Mouse (Mus musculus) liver, postnatal 0 days (tissue): ENCODE measurements around the gene Efna1. TPM values are rescaled to one million over a fixed set of nuclear protein-coding genes. Genes with fewer than 3 reads are reported as not detected.

Source experiments
- ATAC-seq: fragments of 200-750 bp; cut with Nextera tagmentation; 2 replicates; pipeline ENCODE4 v1.8.0; 2017; ENCODE audit warnings: mild to moderate bottlenecking, moderate library complexity
- DNase-seq: peaks from one replicate; pipeline ENCODE4 v3.0.0-alpha.2; 2016
- H3K27ac ChIP-seq: fragments of 300-500 bp; sonication (generic); 2 replicates; pipeline ENCODE4 v1.5.1; 2014; ENCODE audit warnings: antibody characterized with exemption, moderate library complexity, mild to moderate bottlenecking, low read depth
- H3K27me3 ChIP-seq: fragments of 300-500 bp; sonication (generic); 2 replicates; pipeline ENCODE4 v1.6.1; 2014; ENCODE audit warnings: low read length, control low read depth, mixed read lengths; ENCODE audit not compliant: insufficient read depth
- H3K36me3 ChIP-seq: fragments of 300-500 bp; sonication (generic); replicated peaks from 2 replicates; pipeline ENCODE4 v1.6.1; 2014; ENCODE audit warnings: mild to moderate bottlenecking, control low read depth, low read length, moderate library complexity, mixed read lengths; ENCODE audit not compliant: insufficient read depth
- H3K4me1 ChIP-seq: fragments of 300-500 bp; sonication (generic); 2 replicates; pipeline ENCODE4 v1.6.1; 2014; ENCODE audit warnings: antibody characterized with exemption, mild to moderate bottlenecking, control low read depth; ENCODE audit not compliant: insufficient read depth
- H3K4me2 ChIP-seq: fragments of 300-500 bp; sonication (generic); 2 replicates; pipeline ENCODE4 v1.6.1; 2014; ENCODE audit warnings: low read depth, mild to moderate bottlenecking, low read length, moderate library complexity, mixed read lengths
- H3K4me3 ChIP-seq: fragments of 300-500 bp; sonication (generic); 2 replicates; pipeline ENCODE4 v1.5.1; 2014; ENCODE audit warnings: low read depth, low read length
- H3K9ac ChIP-seq: fragments of 300-500 bp; sonication (generic); replicated peaks from 2 replicates; pipeline ENCODE4 v1.6.1; 2014; ENCODE audit warnings: mild to moderate bottlenecking, moderate library complexity
- H3K9me3 ChIP-seq: fragments of 300-500 bp; sonication (generic); 2 replicates; pipeline ENCODE4 v1.6.1; 2016; ENCODE audit warnings: mild to moderate bottlenecking, control low read depth, low read length, mixed read lengths
- CTCF ChIP-seq: sonication (generic); IDR thresholded peaks from 2 replicates; pipeline ENCODE4 v1.5.1; 2016; ENCODE audit warnings: antibody characterized with exemption, low read depth
- EP300 ChIP-seq: IDR thresholded peaks from 2 replicates; pipeline ENCODE4 v1.6.1; 2016; ENCODE audit warnings: antibody characterized with exemption, low read depth, mild to moderate bottlenecking
- WGBS: fragments of 180-500 bp; shearing (Covaris S2); extraction: QIAGEN DNeasy Blood & Tissue Kit; methylation state at CpG from one replicate; pipeline ENCODE4 v1.1.7; 2014; ENCODE audit not compliant: insufficient replicate concordance; 5-methylcytosine and 5-hydroxymethylcytosine counted together
- polyA plus RNA-seq: library from polyadenylated mRNA; unstranded; fragments of >200 nt; fragmentation: Nextera tagmentation; extraction: Ambion mirVana; gene quantifications from 2 replicates; pipeline ENCODE4 v1.2.1, GENCODE M21; 2015

Efna1 gene
- polyA plus RNA-seq, 1 experiment from 2014 or later, result 27.8 TPM

- TF ChIP-seq CTCF (no peak), EP300 (no peak)
- H3K27me3 ChIP-seq, result no peaks in the 10 kb centered on the region
- DNase-seq (no peak), ATAC-seq (no peak)
- WGBS, result 72% methylated on average over 5 of the region's 5 CpGs
- H3K36me3 ChIP-seq, result no peaks in the 10 kb centered on the region
- H3K4me3 ChIP-seq, result no peak overlapping the region
- peaks cover 10% of the 10 kb centered on the region; the same call in 1 of the 2 replicates for H3K4me1 ChIP-seq
- H3K27ac ChIP-seq, result peak overlapping the region; percentile 93
- no peak overlapping the region for H3K4me2 ChIP-seq
- H3K9me3 ChIP-seq, result no peaks in the 10 kb centered on the region
- no peak overlapping the region for H3K9ac ChIP-seq
Measured at GRCm38 (mm10) chr3:89292303-89292702, 11.4 kb upstream of the Efna1 start.

- TF ChIP-seq CTCF (no peak), EP300 (no peak)
- 38% methylated on average over 10 of the region's 10 CpGs for WGBS
- Histone ChIP-seq H3K27ac (peak overlapping the region; percentile 93; the same call in 1 of the 2 replicates), H3K27me3 (no peaks in the 10 kb centered on the region), H3K9me3 (no peaks in the 10 kb centered on the region), H3K4me3 (no peak overlapping the region), H3K9ac (no peak overlapping the region), H3K4me2 (no peak overlapping the region), H3K36me3 (no peaks in the 10 kb centered on the region), H3K4me1 (peaks cover 10% of the 10 kb centered on the region; the same call in 1 of the 2 replicates)
- no peak for DNase-seq
- no peak for ATAC-seq
Measured at GRCm38 (mm10) chr3:89291874-89292273, 10.9 kb upstream of the Efna1 start.

- Histone ChIP-seq H3K4me3 (no peak overlapping the region), H3K4me2 (no peak overlapping the region), H3K9ac (0 out of 2 replicates have a peak overlapping the region, but pooled peaks have one; percentile 3), H3K27ac (no peak overlapping the region), H3K36me3 (no peaks in the 10 kb centered on the region), H3K4me1 (peaks cover 9% of the 10 kb centered on the region; the same call in 1 of the 2 replicates), H3K9me3 (no peaks in the 10 kb centered on the region), H3K27me3 (no peaks in the 10 kb centered on the region)
- ATAC-seq (0 out of 2 replicates have a peak, but pooled peaks have one; percentile 12), DNase-seq (peak; percentile 19)
- TF ChIP-seq EP300 (no peak), CTCF (no peak)
- 34% methylated on average over 7 of the region's 7 CpGs for WGBS
Measured at GRCm38 (mm10) chr3:89288503-89288928, 7.6 kb upstream of the Efna1 start.

GRCm38 (mm10) chr3:89287286-89287685 is 6.3 kb upstream of the Efna1 start:
- no peak overlapping the region for H3K4me3 ChIP-seq
- peaks cover 7% of the 10 kb centered on the region; the same call in 1 of the 2 replicates for H3K4me1 ChIP-seq
- no peak for TF ChIP-seq CTCF
- no peak for TF ChIP-seq EP300
- no peak overlapping the region for H3K27ac ChIP-seq
- H3K9ac ChIP-seq, result no peak overlapping the region
- H3K9me3 ChIP-seq, result no peaks in the 10 kb centered on the region
- ATAC-seq (no peak), DNase-seq (no peak)
- H3K36me3 ChIP-seq, result no peaks in the 10 kb centered on the region
- no peaks in the 10 kb centered on the region for H3K27me3 ChIP-seq
- H3K4me2 ChIP-seq, result no peak overlapping the region
- WGBS, result 55% methylated on average over 5 of the region's 5 CpGs

- H3K27ac ChIP-seq, result no peak overlapping the region
- TF ChIP-seq CTCF, result no peak
- TF ChIP-seq EP300, result no peak
- WGBS, result 51% methylated on average over 2 of the region's 2 CpGs
- H3K4me2 ChIP-seq, result no peak overlapping the region
- H3K36me3 ChIP-seq, result no peaks in the 10 kb centered on the region
- H3K9me3 ChIP-seq, result no peaks in the 10 kb centered on the region
- H3K4me1 ChIP-seq, result peaks cover 6% of the 10 kb centered on the region; the same call in 1 of the 2 replicates
- DNase-seq, result no peak
- no peak for ATAC-seq
- H3K4me3 ChIP-seq, result no peak overlapping the region
- no peak overlapping the region for H3K9ac ChIP-seq
- peaks cover 12% of the 10 kb centered on the region for H3K27me3 ChIP-seq
Measured at GRCm38 (mm10) chr3:89285526-89285925, 4.6 kb upstream of the Efna1 start.

GRCm38 (mm10) chr3:89284261-89284660 is 3.3 kb upstream of the Efna1 start:
- H3K4me3 ChIP-seq, result no peak overlapping the region
- no peak overlapping the region for H3K4me2 ChIP-seq
- H3K4me1 ChIP-seq, result peaks cover 6% of the 10 kb centered on the region; the same call in 1 of the 2 replicates
- no peak for DNase-seq
- no peaks in the 10 kb centered on the region for H3K36me3 ChIP-seq
- no peak overlapping the region for H3K27ac ChIP-seq
- no peak overlapping the region for H3K9ac ChIP-seq
- H3K9me3 ChIP-seq, result no peaks in the 10 kb centered on the region
- 54% methylated on average over 3 of the region's 3 CpGs for WGBS
- H3K27me3 ChIP-seq, result peaks cover 24% of the 10 kb centered on the region
- TF ChIP-seq EP300 (no peak), CTCF (no peak)
- no peak for ATAC-seq
